Mouse (Mus musculus): ENCODE measurements around the gene Cenpn.
A peak's percentile ranks its signal among the peaks of the same experiment; 100 is the strongest.

The Cenpn gene

GRCm38 (mm10) chr8:116942284-116943058, 20.9 kb downstream of the Cenpn start:
- peak; percentile 46 for DNase-seq (ENCODE audit: low read depth, low spot score)

GRCm38 (mm10) chr8:116943161-116943554, 21.6 kb downstream of the Cenpn start, which contains the start of gene Atmin:
Gene Atmin, plus strand, starts transcription at chr8:116943393.
- DNase-seq (ENCODE audit: low read depth, low spot score): peak; percentile 87

- DNase-seq (ENCODE audit: low read depth, low spot score): peak; percentile 67
Measured at GRCm38 (mm10) chr8:116943555-116944384, 22.2 kb downstream of the Cenpn start.

- no peak for DNase-seq (ENCODE audit: low read depth, low spot score)
Measured at GRCm38 (mm10) chr8:116944385-116944696, 22.8 kb downstream of the Cenpn start.

GRCm38 (mm10) chr8:116945169-116945910, 23.8 kb downstream of the Cenpn start:
- no peak for DNase-seq (ENCODE audit: low read depth, low spot score)

- DNase-seq (ENCODE audit: low read depth, low spot score): no peak
Measured at GRCm38 (mm10) chr8:116946268-116946838, 24.8 kb downstream of the Cenpn start.

GRCm38 (mm10) chr8:116946851-116947250, 25.3 kb downstream of the Cenpn start:
- DNase-seq (ENCODE audit: low read depth, low spot score): peak; percentile 44

GRCm38 (mm10) chr8:116947589-116947988, 26.1 kb downstream of the Cenpn start:
- peak; percentile 40 for DNase-seq (ENCODE audit: low read depth, low spot score)

GRCm38 (mm10) chr8:116951369-116951768, 29.8 kb downstream of the Cenpn start:
- peak; percentile 67 for DNase-seq (ENCODE audit: low read depth, low spot score)

- DNase-seq (ENCODE audit: low read depth, low spot score): no peak
Measured at GRCm38 (mm10) chr8:116951778-116952177, 30.2 kb downstream of the Cenpn start.

- DNase-seq (ENCODE audit: low read depth, low spot score): no peak
Measured at GRCm38 (mm10) chr8:116952428-116952827, 30.9 kb downstream of the Cenpn start.

- no peak for DNase-seq (ENCODE audit: low read depth, low spot score)
Measured at GRCm38 (mm10) chr8:116954415-116954814, 32.9 kb downstream of the Cenpn start.

GRCm38 (mm10) chr8:116969531-116969930, 48.0 kb downstream of the Cenpn start:
- DNase-seq (ENCODE audit: low read depth, low spot score): no peak

GRCm38 (mm10) chr8:116975066-116975465, 53.5 kb downstream of the Cenpn start:
- DNase-seq (ENCODE audit: low read depth, low spot score): peak; percentile 84

GRCm38 (mm10) chr8:116975606-116976005, 54.1 kb downstream of the Cenpn start:
- DNase-seq (ENCODE audit: low read depth, low spot score): peak; percentile 66

GRCm38 (mm10) chr8:116978052-116978451, 56.5 kb downstream of the Cenpn start:
- DNase-seq (ENCODE audit: low read depth, low spot score): no peak

GRCm38 (mm10) chr8:116978631-116979256, 57.2 kb downstream of the Cenpn start, which contains the start of gene 1700030J22Rik:
Gene 1700030J22Rik, minus strand, starts transcription at chr8:116978959.
- DNase-seq (ENCODE audit: low read depth, low spot score): peak; percentile 98

GRCm38 (mm10) chr8:116980117-116980516, 58.6 kb downstream of the Cenpn start:
- DNase-seq (ENCODE audit: low read depth, low spot score): peak; percentile 82

- DNase-seq (ENCODE audit: low read depth, low spot score): peak; percentile 65
Measured at GRCm38 (mm10) chr8:116989842-116990241, 68.3 kb downstream of the Cenpn start.
